Mouse (Mus musculus) lung, postnatal 36 days (tissue): ENCODE results near the gene Cntnap5a.
A peak's percentile ranks its signal among the peaks of the same experiment; 100 is the strongest.

Source experiments
- DNase-seq: peaks from one replicate; pipeline ENCODE4 v3.0.0; 2022; ENCODE audit warnings: mixed read lengths

Cntnap5a gene

DNA sequence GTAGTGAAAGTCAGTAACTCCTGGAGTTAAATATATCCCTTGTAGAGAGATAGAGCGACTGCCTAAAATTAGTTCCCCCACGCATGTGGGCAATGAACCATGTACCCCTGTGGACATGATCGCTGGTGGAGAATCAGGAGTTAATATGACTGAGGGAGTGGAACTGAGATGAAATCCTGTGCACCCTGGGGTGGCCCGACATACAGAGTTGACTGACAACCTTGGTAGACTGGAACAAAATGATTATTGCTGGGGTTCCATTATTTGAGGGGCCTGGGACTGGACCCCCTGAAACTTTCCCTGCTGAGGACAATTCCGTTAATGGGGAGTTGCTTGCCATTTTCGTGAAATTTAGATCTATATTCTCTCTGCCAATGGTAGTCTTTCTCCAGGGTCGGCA lies 683.0 kb downstream of the Cntnap5a start:
- DNase-seq = no peak

- DNase-seq = no peak
Measured at GRCm38 (mm10) chr1:116370817-116371216, 686.3 kb downstream of the Cntnap5a start.

DNA sequence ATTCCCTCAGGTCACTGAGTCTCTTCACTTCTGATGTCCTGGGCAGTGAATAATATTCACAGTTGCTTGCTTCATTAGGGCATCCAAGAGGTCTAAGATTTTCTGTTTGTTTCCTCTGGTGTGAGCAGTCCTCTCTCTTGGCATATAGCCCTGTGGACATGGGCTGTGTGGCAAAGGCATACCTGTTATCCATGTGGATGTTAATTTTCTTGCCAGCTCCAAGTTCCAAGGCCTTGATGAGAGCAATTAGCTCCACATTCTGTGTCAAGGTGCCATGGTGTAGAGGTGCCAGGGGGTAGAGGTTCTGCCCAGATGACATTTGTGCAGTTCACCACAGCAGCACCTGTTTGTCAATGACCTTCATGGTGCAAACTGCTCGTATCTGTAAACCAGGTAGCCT lies 689.0 kb downstream of the Cntnap5a start:
- DNase-seq = no peak

DNA sequence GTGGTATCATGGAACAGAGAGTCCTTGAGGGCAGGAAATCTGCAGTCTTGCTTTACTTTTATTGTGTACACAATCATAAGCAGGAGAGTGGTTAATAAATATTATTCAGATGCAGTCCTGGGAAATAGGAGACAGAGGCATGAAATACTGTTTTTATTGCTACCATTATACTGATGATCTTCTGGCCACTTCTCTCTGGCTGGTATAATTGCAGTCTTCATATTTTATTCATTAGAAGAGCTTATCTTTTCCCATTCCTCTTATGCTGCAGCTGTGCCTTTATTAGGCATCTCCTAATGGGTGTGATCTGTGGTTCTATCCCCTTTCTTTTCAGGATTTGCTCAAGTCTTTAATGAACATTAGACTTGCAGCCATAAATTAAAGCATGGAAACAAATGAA lies 707.8 kb downstream of the Cntnap5a start:
- DNase-seq = no peak

- DNase-seq = no peak
Measured at GRCm38 (mm10) chr1:116401996-116402656, 717.6 kb downstream of the Cntnap5a start.

- DNase-seq = no peak
Measured at GRCm38 (mm10) chr1:116409836-116410235, 725.3 kb downstream of the Cntnap5a start.

DNA sequence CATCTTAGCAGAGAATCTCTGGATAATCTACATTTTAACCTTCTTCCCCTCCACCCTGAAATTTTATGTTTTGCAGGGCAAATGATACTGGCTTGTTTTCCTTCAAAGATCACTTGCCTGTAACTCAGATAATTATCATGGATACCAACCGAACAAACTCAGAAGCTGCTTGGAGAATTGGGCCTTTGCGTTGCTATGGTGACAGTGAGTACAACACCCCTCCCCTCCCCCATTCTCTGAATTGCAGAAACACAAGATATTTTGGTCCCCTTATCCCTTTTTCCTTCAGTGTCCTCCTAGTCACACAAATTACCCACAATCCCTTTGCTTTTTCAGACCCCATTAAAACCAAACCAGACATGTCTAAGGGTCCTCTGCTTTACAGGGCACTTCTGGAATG lies 743.8 kb downstream of the Cntnap5a start:
- DNase-seq = no peak

DNA sequence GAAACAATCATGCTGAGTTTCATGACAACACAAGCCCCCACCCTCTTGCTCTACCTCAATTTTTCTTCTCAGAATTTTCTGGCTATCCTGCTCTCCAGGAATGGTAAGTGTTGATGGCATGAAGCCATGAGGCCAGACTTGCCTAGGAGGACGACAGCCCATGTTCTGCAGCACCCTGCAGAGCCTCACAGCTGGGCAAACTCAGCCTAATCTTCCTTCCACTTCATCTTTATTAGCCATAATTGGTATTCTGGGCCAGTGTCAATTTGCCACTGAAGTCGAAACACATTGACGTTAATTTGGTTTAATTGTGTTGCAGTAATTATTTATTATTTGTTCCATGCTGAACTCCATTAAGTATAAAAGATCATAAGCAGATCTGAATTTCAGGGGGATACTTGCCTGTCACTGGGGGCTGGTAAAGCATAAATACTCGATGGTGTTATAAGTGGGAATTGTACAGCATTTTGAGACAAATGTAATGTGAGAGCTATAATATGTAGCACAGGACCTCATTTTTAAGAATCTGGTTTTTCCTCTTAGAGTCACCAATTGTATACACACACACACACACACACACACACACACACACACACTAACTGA lies 770.7 kb downstream of the Cntnap5a start:
- no peak for DNase-seq

- DNase-seq = peak; percentile 1
Measured at GRCm38 (mm10) chr1:116477703-116478102, 793.1 kb downstream of the Cntnap5a start.

DNA sequence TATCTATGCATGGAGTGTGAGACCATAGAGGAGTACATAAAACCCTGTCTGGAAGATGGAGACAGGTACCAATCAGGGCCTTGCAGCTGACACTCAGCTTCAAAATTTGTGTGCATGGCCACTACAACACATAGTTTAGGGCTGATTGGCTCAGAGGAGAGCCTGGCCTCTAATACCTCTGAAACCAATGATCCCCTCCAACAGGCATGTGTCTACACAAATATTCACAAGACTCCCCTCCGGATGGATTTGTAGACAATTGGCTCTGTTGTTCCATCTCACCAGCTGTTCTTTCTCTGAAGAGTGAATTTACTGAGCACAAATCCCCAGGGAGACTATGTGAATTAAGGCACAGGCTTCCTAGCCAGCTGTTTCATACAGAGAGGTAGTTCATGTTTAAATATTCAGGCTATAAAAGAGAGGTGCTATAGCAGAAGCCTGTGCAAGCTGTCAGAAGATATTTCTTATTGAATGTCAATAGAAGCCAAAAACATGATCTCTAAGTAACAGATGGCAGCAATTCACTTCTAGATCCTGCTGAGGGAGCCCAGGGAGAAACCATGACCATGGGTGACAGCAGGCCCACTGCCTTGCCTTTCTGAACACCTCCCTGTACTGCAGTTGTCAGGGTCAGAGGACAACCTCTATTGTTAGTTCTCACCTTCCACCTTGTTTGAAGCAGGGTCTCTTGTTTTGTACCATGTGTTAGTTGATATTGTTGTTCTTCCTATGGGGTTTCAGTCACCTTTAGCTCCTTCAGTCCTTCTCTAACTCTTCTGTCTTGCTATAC lies 804.4 kb downstream of the Cntnap5a start:
- DNase-seq = no peak

- no peak for DNase-seq
Measured at GRCm38 (mm10) chr1:116577969-116578666, 893.6 kb downstream of the Cntnap5a start.

DNA sequence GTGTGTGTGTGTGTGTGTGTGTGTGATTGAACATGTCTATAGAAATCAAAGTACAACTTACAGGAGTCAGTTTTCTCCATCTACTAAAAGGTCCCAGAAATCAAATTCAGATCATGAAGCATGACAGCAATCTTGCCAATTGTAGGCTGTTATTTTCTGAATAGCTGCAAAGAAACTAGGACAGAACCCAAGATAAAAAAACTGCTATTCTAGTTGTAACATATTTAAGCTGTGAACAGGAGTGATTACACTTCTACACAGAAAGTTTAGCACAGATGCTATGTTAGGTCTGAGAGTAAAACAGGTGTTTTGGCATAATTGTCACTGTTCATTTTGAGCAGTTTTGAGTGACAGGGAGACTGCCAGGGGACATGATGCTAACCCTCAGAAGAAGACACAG lies 931.7 kb downstream of the Cntnap5a start:
- no peak for DNase-seq
